Mouse (Mus musculus): ENCODE results near the gene Sub1. TPM values are rescaled to one million over a fixed set of nuclear protein-coding genes. Genes with fewer than 3 reads are reported as not detected.
A peak's percentile ranks its signal among the peaks of the same experiment; 100 is the strongest.

Sub1 gene
- polyA plus RNA-seq, 1 experiment from 2014 or later: 460 TPM

DNA sequence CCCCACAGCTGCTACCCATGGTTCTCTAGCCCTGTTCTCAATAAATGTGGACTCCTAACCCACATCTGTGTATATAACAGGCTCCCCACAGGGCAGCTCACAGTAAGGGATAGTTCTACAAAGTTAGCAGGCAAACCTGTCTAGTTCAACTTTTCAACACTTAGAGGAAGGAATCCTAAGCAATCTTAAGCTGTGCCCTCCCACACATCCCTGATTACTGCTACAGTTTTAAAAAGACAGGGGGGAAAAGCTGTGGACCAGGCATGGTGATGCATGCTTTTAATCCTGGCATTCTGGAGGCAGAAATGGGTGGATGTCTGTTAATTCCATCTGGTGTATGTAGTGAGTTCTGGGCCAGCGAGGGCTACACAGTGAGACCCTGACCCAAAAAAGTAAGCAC is 19.7 kb downstream of the Sub1 start:
- TF ChIP-seq CTCF (IDR thresholded peaks at IDR 0.05; ENCODE audit: low read depth): no peak
- Histone ChIP-seq H3K4me2 (replicated peaks; ENCODE audit: low read depth) (no peak overlapping the region), H3K36me3 (ENCODE audit: control insufficient read depth, insufficient read depth) (peaks cover 27% of the 10 kb centered on the region; the same call in 1 of the 2 replicates), H3K9ac (ENCODE audit: low read depth, low read length) (no peak overlapping the region), H3K4me1 (replicated peaks; ENCODE audit: control insufficient read depth, insufficient read depth, low read length) (no peaks in the 10 kb centered on the region), H3K4me3 (ENCODE audit: low read depth, low read length) (no peak overlapping the region), H3K27me3 (replicated peaks; ENCODE audit: control insufficient read depth, insufficient read depth, low read length) (no peaks in the 10 kb centered on the region), H3K27ac (ENCODE audit: low read depth, low read length) (no peak overlapping the region), H3K9me3 (ENCODE audit: control insufficient read depth) (no peaks in the 10 kb centered on the region)
- ATAC-seq: no peak
- 94% methylated on average over 1 of the region's 1 CpGs for WGBS

DNA sequence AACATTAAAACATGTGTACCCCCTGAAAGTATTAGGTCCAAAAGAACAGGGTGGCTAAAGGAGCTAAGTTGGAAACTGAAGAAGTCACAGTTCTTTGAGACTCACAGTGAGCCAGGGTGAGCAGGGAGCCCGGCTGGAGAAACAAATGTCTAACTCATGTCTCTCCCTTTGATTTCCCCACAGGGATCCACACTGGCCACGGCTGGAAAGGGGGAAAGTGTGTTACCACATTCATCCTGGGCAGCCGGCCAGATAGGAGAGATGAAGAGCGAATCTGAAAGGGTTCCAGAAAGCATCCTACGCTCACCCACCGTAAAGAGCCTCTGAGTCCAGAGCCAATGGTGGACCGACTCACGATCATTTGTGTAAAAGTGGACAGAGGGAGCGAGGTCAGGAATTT is 20.9 kb downstream of the Sub1 start:
- H3K4me3 ChIP-seq (ENCODE audit: low read depth, low read length): no peak overlapping the region
- TF ChIP-seq CTCF (IDR thresholded peaks at IDR 0.05; ENCODE audit: low read depth): no peak
- H3K9me3 ChIP-seq (ENCODE audit: control insufficient read depth): no peaks in the 10 kb centered on the region
- H3K4me2 ChIP-seq (replicated peaks; ENCODE audit: low read depth): no peak overlapping the region
- H3K4me1 ChIP-seq (replicated peaks; ENCODE audit: control insufficient read depth, insufficient read depth, low read length): no peaks in the 10 kb centered on the region
- 86% methylated on average over 9 of the region's 9 CpGs for WGBS
- H3K36me3 ChIP-seq (ENCODE audit: control insufficient read depth, insufficient read depth): peaks cover 19% of the 10 kb centered on the region; the same call in 1 of the 2 replicates
- no peak for ATAC-seq
- no peak overlapping the region for H3K27ac ChIP-seq (ENCODE audit: low read depth, low read length)
- no peak overlapping the region for H3K9ac ChIP-seq (ENCODE audit: low read depth, low read length)
- H3K27me3 ChIP-seq (replicated peaks; ENCODE audit: control insufficient read depth, insufficient read depth, low read length): no peaks in the 10 kb centered on the region

DNA sequence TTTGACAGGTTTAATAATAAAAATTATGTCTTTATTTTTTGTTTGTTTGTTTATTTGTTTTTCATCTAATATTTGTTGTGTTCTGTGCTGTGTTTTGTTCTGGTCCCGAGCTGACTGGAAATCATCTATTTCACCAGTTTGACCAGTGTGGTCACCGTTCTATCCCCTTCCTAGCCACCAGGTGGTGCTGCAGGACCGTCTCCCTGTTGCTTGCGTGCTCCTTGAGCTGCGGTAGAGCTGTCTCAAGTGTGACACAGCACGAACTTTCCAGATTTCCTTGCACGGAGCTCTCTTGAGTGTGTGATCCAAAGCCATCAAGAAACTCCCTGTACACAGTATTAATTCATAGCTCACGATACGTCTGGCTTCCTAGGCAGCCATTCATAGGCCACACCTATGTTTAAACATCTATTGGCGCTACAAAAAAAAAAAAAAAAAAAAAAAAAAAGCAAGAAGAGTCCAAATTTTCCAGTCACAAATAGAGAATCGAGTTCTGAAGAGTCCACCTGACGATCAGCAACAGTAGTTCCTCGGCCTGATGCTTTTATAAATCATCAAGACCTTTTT is 24.8 kb downstream of the Sub1 start:
- Histone ChIP-seq H3K4me3 (ENCODE audit: low read depth, low read length) (no peak overlapping the region), H3K36me3 (ENCODE audit: control insufficient read depth, insufficient read depth) (no peaks in the 10 kb centered on the region), H3K27ac (ENCODE audit: low read depth, low read length) (no peak overlapping the region), H3K9ac (ENCODE audit: low read depth, low read length) (no peak overlapping the region), H3K4me1 (replicated peaks; ENCODE audit: control insufficient read depth, insufficient read depth, low read length) (no peaks in the 10 kb centered on the region), H3K4me2 (replicated peaks; ENCODE audit: low read depth) (peak overlapping the region; percentile 30; the same call in 1 of the 2 replicates), H3K9me3 (ENCODE audit: control insufficient read depth) (no peaks in the 10 kb centered on the region), H3K27me3 (replicated peaks; ENCODE audit: control insufficient read depth, insufficient read depth, low read length) (no peaks in the 10 kb centered on the region)
- TF ChIP-seq CTCF (IDR thresholded peaks at IDR 0.05; ENCODE audit: low read depth): peak; percentile 98
- 17% methylated on average over 13 of the region's 13 CpGs for WGBS
- ATAC-seq: peak; percentile 76

DNA sequence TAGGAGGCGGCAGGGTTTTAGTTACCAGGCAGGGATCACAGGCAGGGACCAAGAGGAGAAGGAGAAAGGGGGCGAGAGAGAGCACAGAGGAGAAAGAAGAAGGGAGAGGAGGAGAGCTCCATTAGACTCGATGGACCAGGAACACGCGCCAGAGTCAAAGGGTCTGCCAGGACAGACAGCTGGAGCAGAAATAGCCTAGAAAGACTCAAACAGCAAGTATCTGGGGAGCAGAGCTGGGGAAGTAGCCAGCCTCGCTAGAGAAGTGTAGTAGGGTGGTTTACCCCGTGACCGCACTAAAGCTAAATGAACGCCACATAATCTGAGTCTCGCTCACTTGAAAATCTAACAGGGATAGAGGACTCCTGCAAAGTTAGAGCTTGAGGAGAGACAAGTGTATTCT is 26.2 kb downstream of the Sub1 start:
- H3K4me3 ChIP-seq (ENCODE audit: low read depth, low read length): no peak overlapping the region
- no peak overlapping the region for H3K27ac ChIP-seq (ENCODE audit: low read depth, low read length)
- no peaks in the 10 kb centered on the region for H3K36me3 ChIP-seq (ENCODE audit: control insufficient read depth, insufficient read depth)
- no peak overlapping the region for H3K9ac ChIP-seq (ENCODE audit: low read depth, low read length)
- H3K4me2 ChIP-seq (replicated peaks; ENCODE audit: low read depth): no peak overlapping the region
- no peaks in the 10 kb centered on the region for H3K27me3 ChIP-seq (replicated peaks; ENCODE audit: control insufficient read depth, insufficient read depth, low read length)
- no peak for ATAC-seq
- no peak for TF ChIP-seq CTCF (IDR thresholded peaks at IDR 0.05; ENCODE audit: low read depth)
- 73% methylated on average over 10 of the region's 10 CpGs for WGBS
- H3K9me3 ChIP-seq (ENCODE audit: control insufficient read depth): no peaks in the 10 kb centered on the region
- no peaks in the 10 kb centered on the region for H3K4me1 ChIP-seq (replicated peaks; ENCODE audit: control insufficient read depth, insufficient read depth, low read length)

DNA sequence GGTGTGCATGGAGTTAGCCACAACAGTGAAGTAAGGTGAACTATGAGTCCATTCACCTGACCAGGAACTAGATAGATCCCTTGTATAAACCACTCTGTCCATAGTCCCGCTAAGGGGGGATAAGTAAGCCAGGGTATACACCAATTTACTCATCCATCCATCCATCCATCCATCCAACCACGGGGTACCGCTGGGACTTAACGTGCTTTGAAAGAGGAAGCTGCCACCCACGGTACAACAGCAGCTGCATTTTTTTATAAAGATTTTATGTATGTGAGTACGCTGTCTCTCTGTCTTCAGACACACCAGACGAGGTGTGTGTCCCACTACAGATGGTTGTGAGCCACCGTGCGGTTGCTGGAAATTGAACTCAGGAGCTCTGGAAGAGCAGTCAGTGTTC is 27.9 kb downstream of the Sub1 start:
- H3K4me3 ChIP-seq (ENCODE audit: low read depth, low read length): no peak overlapping the region
- ATAC-seq: no peak
- TF ChIP-seq CTCF (IDR thresholded peaks at IDR 0.05; ENCODE audit: low read depth): no peak
- H3K4me2 ChIP-seq (replicated peaks; ENCODE audit: low read depth): no peak overlapping the region
- no peak overlapping the region for H3K27ac ChIP-seq (ENCODE audit: low read depth, low read length)
- H3K4me1 ChIP-seq (replicated peaks; ENCODE audit: control insufficient read depth, insufficient read depth, low read length): no peaks in the 10 kb centered on the region
- H3K36me3 ChIP-seq (ENCODE audit: control insufficient read depth, insufficient read depth): no peaks in the 10 kb centered on the region
- no peaks in the 10 kb centered on the region for H3K9me3 ChIP-seq (ENCODE audit: control insufficient read depth)
- WGBS: 81% methylated on average over 9 of the region's 9 CpGs
- no peak overlapping the region for H3K9ac ChIP-seq (ENCODE audit: low read depth, low read length)
- H3K27me3 ChIP-seq (replicated peaks; ENCODE audit: control insufficient read depth, insufficient read depth, low read length): no peaks in the 10 kb centered on the region

DNA sequence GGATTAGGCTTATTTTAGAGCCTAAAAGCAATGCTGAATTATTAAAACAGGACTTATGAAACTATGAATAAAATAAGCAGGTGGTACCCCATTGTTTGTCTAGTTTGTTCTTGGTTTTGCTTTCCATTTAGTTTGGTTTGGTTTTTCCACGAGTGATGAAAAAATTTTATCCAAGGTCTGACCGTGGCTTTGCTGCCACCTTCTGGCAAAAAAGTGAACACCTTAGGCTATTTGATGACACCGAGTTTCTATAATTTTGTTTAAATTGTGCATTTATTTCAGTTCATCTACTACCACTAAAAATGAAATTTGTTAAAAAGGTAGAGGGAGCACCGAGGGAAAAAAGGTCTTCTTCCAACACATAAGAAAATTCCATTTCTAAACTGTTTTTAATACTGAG is 30.4 kb downstream of the Sub1 start:
- Histone ChIP-seq H3K36me3 (ENCODE audit: control insufficient read depth, insufficient read depth) (no peaks in the 10 kb centered on the region), H3K27me3 (replicated peaks; ENCODE audit: control insufficient read depth, insufficient read depth, low read length) (no peaks in the 10 kb centered on the region), H3K4me1 (replicated peaks; ENCODE audit: control insufficient read depth, insufficient read depth, low read length) (no peaks in the 10 kb centered on the region), H3K27ac (ENCODE audit: low read depth, low read length) (no peak overlapping the region), H3K9ac (ENCODE audit: low read depth, low read length) (no peak overlapping the region), H3K4me2 (replicated peaks; ENCODE audit: low read depth) (no peak overlapping the region), H3K4me3 (ENCODE audit: low read depth, low read length) (no peak overlapping the region), H3K9me3 (ENCODE audit: control insufficient read depth) (no peaks in the 10 kb centered on the region)
- no peak for ATAC-seq
- TF ChIP-seq CTCF (IDR thresholded peaks at IDR 0.05; ENCODE audit: low read depth): peak; percentile 84
- WGBS: 4% methylated on average over 4 of the region's 4 CpGs

Data from intestine, postnatal 0 days (tissue).